Mouse (Mus musculus) embryonic facial prominence, embryonic 14.5 days (tissue): ENCODE measurements around the gene Pex14. TPM values are rescaled to one million over a fixed set of nuclear protein-coding genes. Genes with fewer than 3 reads are reported as not detected.

ENCODE experiments used
- ATAC-seq: fragments of 200-750 bp; cut with Nextera tagmentation; 2 replicates; pipeline ENCODE4 v1.8.0; 2017; ENCODE audit warnings: low read depth, moderate number of reproducible peaks, moderate TSS enrichment
- DNase-seq: peaks from one replicate; pipeline ENCODE4 v3.0.0-alpha.2; 2015; ENCODE audit warnings: low spot score
- H3K27ac ChIP-seq: fragments of 300-500 bp; sonication (generic); replicated peaks from 2 replicates; pipeline ENCODE4 v1.5.1; 2014; ENCODE audit warnings: low read depth, mild to moderate bottlenecking, low read length, moderate library complexity
- H3K27me3 ChIP-seq: fragments of 300-500 bp; sonication (generic); replicated peaks from 2 replicates; pipeline ENCODE4 v1.6.1; 2014; ENCODE audit warnings: low read length; ENCODE audit not compliant: control insufficient read depth, insufficient read depth
- H3K36me3 ChIP-seq: fragments of 300-500 bp; sonication (generic); 2 replicates; pipeline ENCODE4 v1.6.1; 2014; ENCODE audit warnings: low read length, mixed read lengths; ENCODE audit not compliant: control insufficient read depth, insufficient read depth
- H3K4me1 ChIP-seq: fragments of 300-500 bp; sonication (generic); 2 replicates; pipeline ENCODE4 v1.6.1; 2014; ENCODE audit warnings: antibody characterized with exemption, low read length; ENCODE audit not compliant: control insufficient read depth, insufficient read depth
- H3K4me2 ChIP-seq: fragments of 300-500 bp; sonication (generic); 2 replicates; pipeline ENCODE4 v1.6.1; 2014; ENCODE audit warnings: low read depth, mild to moderate bottlenecking, low read length, moderate library complexity, mixed read lengths
- H3K4me3 ChIP-seq: fragments of 300-500 bp; sonication (generic); 2 replicates; pipeline ENCODE4 v1.5.1; 2014; ENCODE audit warnings: low read depth, mild to moderate bottlenecking, low read length
- H3K9ac ChIP-seq: fragments of 300-500 bp; sonication (generic); 2 replicates; pipeline ENCODE4 v1.6.1; 2014; ENCODE audit warnings: low read depth, mild to moderate bottlenecking, low read length, moderate library complexity, mixed read lengths
- H3K9me3 ChIP-seq: fragments of 300-500 bp; sonication (generic); 2 replicates; pipeline ENCODE4 v1.6.1; 2016; ENCODE audit warnings: low read length; ENCODE audit not compliant: control insufficient read depth
- WGBS: fragments of 180-500 bp; shearing (Covaris S2); extraction: QIAGEN DNeasy Blood & Tissue Kit; methylation state at CpG from one replicate; pipeline ENCODE4 v1.1.7; 2014; 5-methylcytosine and 5-hydroxymethylcytosine counted together
- polyA plus RNA-seq: library from polyadenylated mRNA; unstranded; fragments of >200 nt; fragmentation: Nextera tagmentation; extraction: Ambion mirVana; gene quantifications from 2 replicates; pipeline ENCODE4 v1.2.1, GENCODE M21; 2014

Gene Pex14
- polyA plus RNA-seq, 1 experiment from 2014 or later: 38.1 TPM

DNA sequence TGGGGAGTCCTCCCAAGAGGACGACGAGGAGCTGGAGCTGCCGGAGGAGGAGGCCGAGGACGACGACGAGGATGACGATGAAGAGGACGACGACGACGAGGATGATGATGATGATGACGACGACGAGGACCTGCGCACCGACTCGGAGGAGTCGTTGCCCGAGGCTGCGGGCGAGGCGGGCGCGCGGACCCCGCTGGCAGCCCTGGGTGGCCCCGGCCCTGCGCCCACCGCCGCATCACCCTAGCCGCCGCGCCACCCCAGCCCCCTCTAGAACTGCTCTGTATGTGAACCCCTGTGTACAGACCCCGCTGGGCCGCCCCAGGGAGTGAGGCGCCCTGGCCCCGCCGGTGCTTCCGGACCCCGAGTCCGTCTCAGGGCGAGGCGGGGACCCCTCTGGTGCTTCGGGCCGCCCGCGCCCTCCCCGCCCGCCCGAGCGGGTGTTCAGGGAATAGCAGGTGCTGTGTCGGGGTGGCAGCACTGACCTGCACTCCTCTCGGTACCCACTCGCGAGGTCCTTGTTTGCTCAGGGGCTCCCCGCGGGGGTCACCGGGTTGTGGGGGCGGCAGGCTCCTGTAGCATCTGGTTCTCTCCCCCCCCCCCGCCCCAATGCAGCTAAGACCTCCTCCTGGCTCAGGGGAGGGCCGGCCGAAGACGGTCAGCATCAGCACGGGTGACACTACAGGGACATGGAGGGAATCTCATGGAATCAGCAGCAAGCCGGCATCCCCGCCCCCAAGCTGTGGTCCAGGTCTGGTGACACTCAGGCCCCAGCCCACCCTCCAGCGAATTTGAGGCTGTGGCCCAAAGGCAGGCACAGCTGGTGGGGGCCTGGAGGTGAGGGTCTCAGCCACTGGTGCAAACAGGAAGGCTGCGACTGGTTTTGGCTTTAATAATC, 147.1 kb downstream of the Pex14 start:
- Histone ChIP-seq H3K4me3 (peak overlapping the region; percentile 37), H3K27ac (no peak overlapping the region), H3K27me3 (peaks cover 51% of the 10 kb centered on the region), H3K4me1 (peaks cover 25% of the 10 kb centered on the region), H3K36me3 (no peaks in the 10 kb centered on the region), H3K9me3 (no peaks in the 10 kb centered on the region), H3K4me2 (peak overlapping the region; percentile 68), H3K9ac (peak overlapping the region; percentile 52)
- DNase-seq: no peak
- ATAC-seq: no peak
- WGBS: 3% methylated on average over 26 of the region's 69 CpGs

DNA sequence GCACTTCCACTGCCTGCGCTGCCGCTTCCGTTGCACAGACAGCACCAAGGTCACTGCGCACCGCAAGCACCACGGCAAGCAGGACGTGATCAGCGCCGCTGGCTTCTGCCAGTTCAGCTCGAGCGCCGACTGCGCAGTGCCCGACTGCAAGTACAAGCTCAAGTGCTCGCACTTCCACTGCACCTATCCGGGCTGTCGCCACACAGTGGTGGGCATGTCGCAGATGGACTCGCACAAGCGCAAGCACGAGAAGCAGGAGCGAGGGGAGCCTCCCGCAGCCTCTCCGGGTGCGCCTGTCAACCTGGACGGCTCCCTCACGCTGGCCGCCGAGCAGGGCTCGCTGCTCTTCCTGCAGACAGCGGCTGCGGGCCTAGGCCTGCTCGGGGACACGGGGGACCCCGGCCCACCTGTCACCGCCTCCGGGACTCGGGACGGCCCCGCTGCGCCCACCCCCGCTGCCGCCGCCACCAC, 147.8 kb downstream of the Pex14 start:
- H3K27ac ChIP-seq: no peak overlapping the region
- WGBS: 4% methylated on average over 16 of the region's 44 CpGs
- H3K27me3 ChIP-seq: peaks cover 51% of the 10 kb centered on the region
- peak overlapping the region; percentile 37 for H3K4me3 ChIP-seq
- ATAC-seq: 0 out of 2 replicates have a peak, but pooled peaks have one; percentile 2
- H3K36me3 ChIP-seq: no peaks in the 10 kb centered on the region
- DNase-seq: no peak
- peak overlapping the region; percentile 68 for H3K4me2 ChIP-seq
- H3K4me1 ChIP-seq: peaks cover 25% of the 10 kb centered on the region
- H3K9me3 ChIP-seq: no peaks in the 10 kb centered on the region
- H3K9ac ChIP-seq: peak overlapping the region; percentile 52

GRCm38 (mm10) chr4:148950932-148951650, 148.6 kb downstream of the Pex14 start:
- H3K9ac ChIP-seq: peak overlapping the region; percentile 32; the same call in 1 of the 2 replicates
- peak; percentile 68 for ATAC-seq

GRCm38 (mm10) chr4:148950487-148950886, 149.2 kb downstream of the Pex14 start:
- WGBS: 58% methylated on average over 6 of the region's 6 CpGs
- ATAC-seq (0 out of 2 replicates have a peak, but pooled peaks have one; percentile 8), DNase-seq (no peak)
- H3K4me1 ChIP-seq: peaks cover 25% of the 10 kb centered on the region
- no peak overlapping the region for H3K4me2 ChIP-seq
- H3K36me3 ChIP-seq: no peaks in the 10 kb centered on the region
- H3K9me3 ChIP-seq: no peaks in the 10 kb centered on the region
- H3K4me3 ChIP-seq: no peak overlapping the region
- H3K27me3 ChIP-seq: peaks cover 49% of the 10 kb centered on the region
- no peak overlapping the region for H3K9ac ChIP-seq
- no peak overlapping the region for H3K27ac ChIP-seq

More at GRCm38 (mm10) chr4:148950932-148951650, 148.6 kb downstream of the Pex14 start:
- Histone ChIP-seq H3K4me3 (peak overlapping the region; percentile 37; the same call in 1 of the 2 replicates), H3K4me2 (peak overlapping the region; percentile 68), H3K27ac (no peak overlapping the region), H3K4me1 (peaks cover 25% of the 10 kb centered on the region), H3K27me3 (peaks cover 51% of the 10 kb centered on the region), H3K36me3 (no peaks in the 10 kb centered on the region), H3K9me3 (no peaks in the 10 kb centered on the region)
- DNase-seq: peak; percentile 91
- 30% methylated on average over 24 of the region's 25 CpGs for WGBS

GRCm38 (mm10) chr4:148947833-148948388, 151.8 kb downstream of the Pex14 start:
- Histone ChIP-seq H3K27me3 (peaks cover 34% of the 10 kb centered on the region), H3K9ac (no peak overlapping the region), H3K36me3 (no peaks in the 10 kb centered on the region), H3K27ac (no peak overlapping the region), H3K4me1 (peaks cover 25% of the 10 kb centered on the region), H3K4me2 (no peak overlapping the region), H3K9me3 (no peaks in the 10 kb centered on the region), H3K4me3 (no peak overlapping the region)
- 41% methylated on average over 7 of the region's 10 CpGs for WGBS
- ATAC-seq (peak; percentile 31; the same call in 1 of the 2 replicates), DNase-seq (no peak)

DNA sequence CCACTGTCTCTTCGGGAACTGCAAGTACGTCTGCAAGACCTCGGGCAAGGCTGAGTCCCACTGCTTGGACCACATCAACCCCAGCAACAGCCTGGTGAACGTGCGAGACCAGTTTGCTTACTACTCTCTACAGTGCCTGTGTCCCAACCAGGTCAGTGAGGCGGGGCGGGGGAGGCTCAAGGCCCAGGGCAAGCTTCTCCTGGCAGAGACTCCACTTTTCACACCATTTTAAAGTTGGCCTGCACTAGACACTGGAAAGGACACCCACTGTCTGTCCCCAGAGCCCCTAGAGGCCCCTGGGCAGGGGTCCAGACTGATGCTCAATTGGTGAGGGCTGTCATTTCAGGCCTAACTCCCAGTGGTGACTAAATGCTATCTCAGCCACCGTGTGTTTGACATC, 153.6 kb downstream of the Pex14 start:
- DNase-seq (no peak), ATAC-seq (no peak)
- Histone ChIP-seq H3K27ac (no peak overlapping the region), H3K4me2 (no peak overlapping the region), H3K4me1 (peaks cover 10% of the 10 kb centered on the region), H3K4me3 (no peak overlapping the region), H3K9me3 (no peaks in the 10 kb centered on the region), H3K27me3 (peaks cover 25% of the 10 kb centered on the region), H3K9ac (no peak overlapping the region), H3K36me3 (no peaks in the 10 kb centered on the region)
- WGBS: 87% methylated on average over 8 of the region's 8 CpGs

DNA sequence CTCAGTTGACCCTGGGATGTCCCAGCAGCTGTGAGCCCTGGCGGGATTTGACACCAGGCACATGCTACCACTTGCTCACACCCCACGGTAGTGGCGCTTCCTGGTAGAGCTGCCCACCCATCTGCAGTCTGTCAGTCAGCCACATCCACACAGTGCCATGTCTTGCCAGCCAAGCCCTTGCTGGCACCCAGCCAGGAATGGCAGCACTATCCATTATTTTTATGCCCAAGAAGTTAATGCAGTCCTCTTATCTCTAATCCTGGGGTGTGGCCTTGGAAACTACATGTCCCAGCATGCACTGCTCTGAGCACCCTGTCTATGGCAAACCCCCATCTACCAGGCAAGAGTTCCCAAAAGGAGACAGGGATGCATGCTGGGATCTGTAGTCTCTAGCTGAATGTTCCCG, 154.2 kb downstream of the Pex14 start:
- H3K4me2 ChIP-seq: no peak overlapping the region
- H3K27me3 ChIP-seq: peaks cover 27% of the 10 kb centered on the region
- 62% methylated on average over 2 of the region's 4 CpGs for WGBS
- peaks cover 9% of the 10 kb centered on the region for H3K4me1 ChIP-seq
- no peaks in the 10 kb centered on the region for H3K9me3 ChIP-seq
- no peaks in the 10 kb centered on the region for H3K36me3 ChIP-seq
- no peak overlapping the region for H3K9ac ChIP-seq
- H3K27ac ChIP-seq: no peak overlapping the region
- ATAC-seq (no peak), DNase-seq (no peak)
- H3K4me3 ChIP-seq: no peak overlapping the region

DNA sequence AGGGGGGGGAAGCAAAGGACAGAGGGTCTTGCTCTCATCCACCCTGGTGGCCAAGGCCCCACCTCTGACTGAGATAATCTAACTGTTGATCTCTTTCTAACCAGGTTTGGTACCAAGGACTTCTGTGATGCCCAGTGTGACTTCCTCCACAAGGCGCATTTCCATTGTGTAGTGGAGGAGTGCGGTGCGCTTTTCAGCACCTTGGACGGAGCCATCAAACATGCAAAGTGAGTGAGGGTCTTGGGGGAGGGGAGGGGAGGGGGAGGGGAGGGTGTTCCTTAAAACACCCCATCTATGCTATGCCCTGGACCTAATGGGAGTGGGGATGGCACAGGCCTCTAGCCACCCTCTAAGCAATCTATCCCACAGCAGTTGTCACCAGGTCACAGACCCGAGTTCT, 156.6 kb downstream of the Pex14 start:
- Histone ChIP-seq H3K4me3 (no peak overlapping the region), H3K27me3 (peaks cover 25% of the 10 kb centered on the region), H3K4me1 (peaks cover 14% of the 10 kb centered on the region), H3K9me3 (no peaks in the 10 kb centered on the region), H3K36me3 (no peaks in the 10 kb centered on the region), H3K9ac (no peak overlapping the region), H3K27ac (no peak overlapping the region), H3K4me2 (no peak overlapping the region)
- no peak for DNase-seq
- ATAC-seq: no peak
- whole genome bisulfite sequencing: 22% methylated on average over 5 of the region's 5 CpGs
